Mouse (Mus musculus): ENCODE measurements at regions not wholly inside any gene's neighbourhood (a gene's known extent, or its start where the extent isn't known, plus 50 kb on each side); places are given as distances from the start of the nearest gene placed in this dataset.

GRCm38 (mm10) chr3:71959441-71959840, 1008.2 kb downstream of the Sis start:
- DNase-seq (ENCODE audit: low spot score in 2 of 2) = no peak

- DNase-seq (ENCODE audit: low spot score in 2 of 2) = no peak
These were observed 1047.8 kb downstream of the Sis start for GRCm38 (mm10) chr3:71919865-71920264.

DNA sequence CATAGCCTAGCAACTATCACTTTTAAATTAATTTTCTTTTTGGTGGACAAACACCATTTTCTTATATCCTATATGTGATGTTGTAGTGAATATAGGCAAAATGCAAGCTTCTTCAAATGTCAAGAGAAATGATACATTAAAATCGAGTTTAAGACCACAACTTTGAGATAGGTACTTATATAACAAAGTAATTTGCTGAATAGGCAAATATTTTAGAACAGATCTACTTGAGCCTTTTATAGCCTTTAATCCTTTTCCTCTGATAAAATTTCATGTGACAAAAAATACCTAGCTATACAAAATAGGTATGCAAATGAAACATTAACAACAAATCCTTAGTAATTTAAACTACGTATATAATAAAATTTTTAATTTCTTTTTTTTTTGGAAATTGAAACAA, 1053.9 kb downstream of the Sis start:
- no peak for DNase-seq (ENCODE audit: low spot score in 2 of 2)

GRCm38 (mm10) chr3:71909242-71909641, 1058.4 kb downstream of the Sis start:
- DNase-seq (ENCODE audit: low spot score in 2 of 2) = no peak

- DNase-seq (ENCODE audit: low spot score in 2 of 2) = no peak
These were observed 1103.0 kb downstream of the Sis start for GRCm38 (mm10) chr3:71864670-71865069.

DNA sequence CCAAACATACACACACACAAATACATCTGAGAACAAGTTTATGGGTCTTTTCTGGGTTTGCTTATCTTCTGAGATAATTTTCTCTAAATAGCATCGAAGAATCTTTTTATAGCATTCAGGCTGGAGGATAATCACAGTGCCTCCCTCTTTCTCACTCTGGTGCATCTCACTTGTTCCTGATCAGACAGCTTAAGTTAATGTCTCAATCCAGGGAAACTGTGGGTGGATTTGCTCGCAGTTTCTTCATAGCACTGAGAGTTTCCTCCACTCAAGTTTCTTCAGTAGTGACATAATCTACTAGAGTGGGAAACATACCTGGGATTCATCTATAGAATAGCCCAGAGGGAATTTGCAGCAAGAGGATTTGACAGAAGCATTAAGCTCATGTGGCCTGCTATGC, 1131.6 kb downstream of the Sis start:
- peak in 1 of 2 experiments; percentile 6 for DNase-seq (ENCODE audit: low spot score in 2 of 2)

Data from right cerebral cortex, postnatal 36 days (tissue).